Mouse (Mus musculus) lung, postnatal 14 days (tissue): ENCODE data around the gene Ppp2r5a.

Experiments used
- DNase-seq: peaks from one replicate; pipeline ENCODE4 v3.0.0; 2021

The Ppp2r5a gene

GRCm38 (mm10) chr1:191375644-191375998 lies 27.5 kb downstream of the Ppp2r5a start:
- no peak for DNase-seq

- no peak for DNase-seq
These were observed 28.0 kb downstream of the Ppp2r5a start for GRCm38 (mm10) chr1:191374993-191375643.

GRCm38 (mm10) chr1:191369140-191369539 lies 33.9 kb downstream of the Ppp2r5a start:
- DNase-seq, result no peak

GRCm38 (mm10) chr1:191368193-191368592 lies 34.9 kb downstream of the Ppp2r5a start:
- DNase-seq, result no peak

GRCm38 (mm10) chr1:191364477-191364876 lies 38.6 kb downstream of the Ppp2r5a start:
- peak; percentile 41 for DNase-seq

- no peak for DNase-seq
These were observed 40.7 kb downstream of the Ppp2r5a start for GRCm38 (mm10) chr1:191362412-191362811.

GRCm38 (mm10) chr1:191359478-191359877 lies 43.6 kb downstream of the Ppp2r5a start:
- DNase-seq, result no peak

- no peak for DNase-seq
These were observed 46.1 kb downstream of the Ppp2r5a start for GRCm38 (mm10) chr1:191356936-191357335.

GRCm38 (mm10) chr1:191353836-191354235 lies 49.2 kb downstream of the Ppp2r5a start:
- DNase-seq, result no peak

- peak; percentile 77 for DNase-seq
These were observed 50.1 kb downstream of the Ppp2r5a start for GRCm38 (mm10) chr1:191352786-191353488.

- no peak for DNase-seq
These were observed 52.7 kb downstream of the Ppp2r5a start for GRCm38 (mm10) chr1:191350355-191350754.

GRCm38 (mm10) chr1:191349486-191350037 lies 53.5 kb downstream of the Ppp2r5a start:
- no peak for DNase-seq

- DNase-seq, result no peak
These were observed 54.1 kb downstream of the Ppp2r5a start for GRCm38 (mm10) chr1:191348996-191349395.

- no peak for DNase-seq
These were observed 54.5 kb downstream of the Ppp2r5a start for GRCm38 (mm10) chr1:191348592-191348991.

- no peak for DNase-seq
These were observed 55.5 kb downstream of the Ppp2r5a start for GRCm38 (mm10) chr1:191347602-191348001.

- DNase-seq, result no peak
These were observed 62.5 kb downstream of the Ppp2r5a start for GRCm38 (mm10) chr1:191340530-191340929.

GRCm38 (mm10) chr1:191339876-191340275 lies 63.2 kb downstream of the Ppp2r5a start:
- DNase-seq, result no peak

- DNase-seq, result no peak
These were observed 68.6 kb downstream of the Ppp2r5a start for GRCm38 (mm10) chr1:191334500-191334899.

GRCm38 (mm10) chr1:191330356-191330755 lies 72.7 kb downstream of the Ppp2r5a start:
- no peak for DNase-seq

GRCm38 (mm10) chr1:191328019-191328441 lies 75.0 kb downstream of the Ppp2r5a start:
- no peak for DNase-seq

- no peak for DNase-seq
These were observed 75.8 kb downstream of the Ppp2r5a start for GRCm38 (mm10) chr1:191327258-191327657.

GRCm38 (mm10) chr1:191326233-191326882 lies 76.7 kb downstream of the Ppp2r5a start:
- peak; percentile 59 for DNase-seq

GRCm38 (mm10) chr1:191325726-191326232 lies 77.3 kb downstream of the Ppp2r5a start, which contains the start of gene Tmem206:
TSS of gene Tmem206 (plus strand) at chr1:191325912.
- peak; percentile 96 for DNase-seq
